Mouse (Mus musculus) yolk sac, embryonic 10.5 days (tissue): ENCODE results near the gene Rln1.

ENCODE experiments used
- DNase-seq: peaks from one replicate; pipeline ENCODE4 v3.0.0-alpha.2; 2017; ENCODE audit warnings: low spot score

Gene Rln1

GRCm38 (mm10) chr19:29296166-29296565 lies 38.3 kb downstream of the Rln1 start:
- no peak for DNase-seq

- no peak for DNase-seq
Measured at GRCm38 (mm10) chr19:29294756-29295155, 39.7 kb downstream of the Rln1 start.

GRCm38 (mm10) chr19:29292546-29292945 lies 41.9 kb downstream of the Rln1 start:
- no peak for DNase-seq

- DNase-seq: no peak
Measured at GRCm38 (mm10) chr19:29291532-29291931, 42.9 kb downstream of the Rln1 start.

GRCm38 (mm10) chr19:29287863-29288262 lies 46.6 kb downstream of the Rln1 start:
- no peak for DNase-seq

- DNase-seq: no peak
Measured at GRCm38 (mm10) chr19:29285451-29285869, 49.0 kb downstream of the Rln1 start.
